Mouse (Mus musculus): ENCODE results near the gene Trpm5. TPM values are rescaled to one million over a fixed set of nuclear protein-coding genes. Genes with fewer than 3 reads are reported as not detected.

Trpm5 gene
- polyA plus RNA-seq, 1 experiment from 2014 or later = 4.4 TPM

- Histone ChIP-seq H3K4me2 (ENCODE audit: low read length) (no peak overlapping the region), H3K9ac (ENCODE audit: low read length) (no peak overlapping the region), H3K9me3 (ENCODE audit: control insufficient read depth, low read length) (0 out of 2 replicates have a peak, but pooled peaks cover 4% of the 10 kb centered on the region), H3K36me3 (ENCODE audit: control insufficient read depth, insufficient read depth, low read length) (0 out of 2 replicates have a peak, but pooled peaks cover 1% of the 10 kb centered on the region), H3K4me3 (ENCODE audit: control insufficient read depth in 1 of 2, insufficient read depth in 1 of 2, low read depth in 1 of 2, low read length in 2 of 2) (no peak overlapping the region), H3K27ac (replicated peaks in 1 of 2; ENCODE audit: control insufficient read depth in 1 of 2, insufficient read depth in 1 of 2, low read depth in 2 of 2, low read length in 2 of 2) (peak overlapping the region; percentile 79 to 85), H3K27me3 (ENCODE audit: control insufficient read depth, insufficient read depth, low read length) (no peaks in the 10 kb centered on the region), H3K4me1 (ENCODE audit: control insufficient read depth in 2 of 2, insufficient read depth in 2 of 2, low read length in 2 of 2) (peaks cover 17 to 26% of the 10 kb centered on the region in 2 experiments)
- WGBS = 80% methylated on average over 3 of the region's 3 CpGs
- ATAC-seq (ENCODE audit: insufficient number of reproducible peaks, insufficient read depth, low FRiP score, low read depth) = no peak
These were observed 45.1 kb downstream of the Trpm5 start for GRCm38 (mm10) chr7:143049331-143049730.

- H3K9me3 ChIP-seq (ENCODE audit: control insufficient read depth, low read length) = 0 out of 2 replicates have a peak, but pooled peaks cover 4% of the 10 kb centered on the region
- no peaks in the 10 kb centered on the region for H3K27me3 ChIP-seq (ENCODE audit: control insufficient read depth, insufficient read depth, low read length)
- no peak for ATAC-seq (ENCODE audit: insufficient number of reproducible peaks, insufficient read depth, low FRiP score, low read depth)
- no peak overlapping the region for H3K4me3 ChIP-seq (ENCODE audit: control insufficient read depth in 1 of 2, insufficient read depth in 1 of 2, low read depth in 1 of 2, low read length in 2 of 2)
- no peaks in the 10 kb centered on the region for H3K36me3 ChIP-seq (ENCODE audit: control insufficient read depth, insufficient read depth, low read length)
- no peak overlapping the region for H3K9ac ChIP-seq (ENCODE audit: low read length)
- H3K4me1 ChIP-seq (ENCODE audit: control insufficient read depth in 2 of 2, insufficient read depth in 2 of 2, low read length in 2 of 2) = peaks cover 28 to 35% of the 10 kb centered on the region in 2 experiments
- no peak overlapping the region for H3K27ac ChIP-seq (replicated peaks in 1 of 2; ENCODE audit: control insufficient read depth in 1 of 2, insufficient read depth in 1 of 2, low read depth in 2 of 2, low read length in 2 of 2)
- WGBS = 64% methylated on average over 7 of the region's 7 CpGs
- H3K4me2 ChIP-seq (ENCODE audit: low read length) = no peak overlapping the region
These were observed 48.1 kb downstream of the Trpm5 start for GRCm38 (mm10) chr7:143046358-143046757.

- Histone ChIP-seq H3K9me3 (ENCODE audit: control insufficient read depth, low read length) (0 out of 2 replicates have a peak, but pooled peaks cover 4% of the 10 kb centered on the region), H3K4me1 (ENCODE audit: control insufficient read depth in 2 of 2, insufficient read depth in 2 of 2, low read length in 2 of 2) (peaks cover 28 to 36% of the 10 kb centered on the region in 2 experiments), H3K36me3 (ENCODE audit: control insufficient read depth, insufficient read depth, low read length) (no peaks in the 10 kb centered on the region), H3K4me2 (ENCODE audit: low read length) (no peak overlapping the region), H3K27ac (replicated peaks in 1 of 2; ENCODE audit: control insufficient read depth in 1 of 2, insufficient read depth in 1 of 2, low read depth in 2 of 2, low read length in 2 of 2) (no peak overlapping the region), H3K27me3 (ENCODE audit: control insufficient read depth, insufficient read depth, low read length) (no peaks in the 10 kb centered on the region), H3K4me3 (ENCODE audit: control insufficient read depth in 1 of 2, insufficient read depth in 1 of 2, low read depth in 1 of 2, low read length in 2 of 2) (no peak overlapping the region), H3K9ac (ENCODE audit: low read length) (no peak overlapping the region)
- no peak for ATAC-seq (ENCODE audit: insufficient number of reproducible peaks, insufficient read depth, low FRiP score, low read depth)
These were observed 49.6 kb downstream of the Trpm5 start for GRCm38 (mm10) chr7:143044826-143045206.

- H3K4me3 ChIP-seq (ENCODE audit: control insufficient read depth in 1 of 2, insufficient read depth in 1 of 2, low read depth in 1 of 2, low read length in 2 of 2) = no peak overlapping the region
- no peaks in the 10 kb centered on the region for H3K27me3 ChIP-seq (ENCODE audit: control insufficient read depth, insufficient read depth, low read length)
- H3K9ac ChIP-seq (ENCODE audit: low read length) = no peak overlapping the region
- WGBS = 83% methylated on average over 2 of the region's 2 CpGs
- peaks cover 22 to 30% of the 10 kb centered on the region in 2 experiments for H3K4me1 ChIP-seq (ENCODE audit: control insufficient read depth in 2 of 2, insufficient read depth in 2 of 2, low read length in 2 of 2)
- no peak overlapping the region for H3K4me2 ChIP-seq (ENCODE audit: low read length)
- ATAC-seq (ENCODE audit: insufficient number of reproducible peaks, insufficient read depth, low FRiP score, low read depth) = no peak
- no peak overlapping the region for H3K27ac ChIP-seq (replicated peaks in 1 of 2; ENCODE audit: control insufficient read depth in 1 of 2, insufficient read depth in 1 of 2, low read depth in 2 of 2, low read length in 2 of 2)
- 0 out of 2 replicates have a peak, but pooled peaks cover 4% of the 10 kb centered on the region for H3K9me3 ChIP-seq (ENCODE audit: control insufficient read depth, low read length)
- no peaks in the 10 kb centered on the region for H3K36me3 ChIP-seq (ENCODE audit: control insufficient read depth, insufficient read depth, low read length)
These were observed 50.2 kb downstream of the Trpm5 start for GRCm38 (mm10) chr7:143044049-143044825.

- Histone ChIP-seq H3K4me1 (ENCODE audit: control insufficient read depth in 2 of 2, insufficient read depth in 2 of 2, low read length in 2 of 2) (peaks cover 22 to 29% of the 10 kb centered on the region in 2 experiments), H3K9ac (ENCODE audit: low read length) (no peak overlapping the region), H3K4me3 (ENCODE audit: control insufficient read depth in 1 of 2, insufficient read depth in 1 of 2, low read depth in 1 of 2, low read length in 2 of 2) (no peak overlapping the region), H3K4me2 (ENCODE audit: low read length) (no peak overlapping the region), H3K27me3 (ENCODE audit: control insufficient read depth, insufficient read depth, low read length) (no peaks in the 10 kb centered on the region), H3K9me3 (ENCODE audit: control insufficient read depth, low read length) (0 out of 2 replicates have a peak, but pooled peaks cover 4% of the 10 kb centered on the region), H3K27ac (replicated peaks in 1 of 2; ENCODE audit: control insufficient read depth in 1 of 2, insufficient read depth in 1 of 2, low read depth in 2 of 2, low read length in 2 of 2) (peak overlapping the region; percentile 14 to 80), H3K36me3 (ENCODE audit: control insufficient read depth, insufficient read depth, low read length) (no peaks in the 10 kb centered on the region)
- WGBS = 58% methylated on average over 3 of the region's 3 CpGs
- no peak for ATAC-seq (ENCODE audit: insufficient number of reproducible peaks, insufficient read depth, low FRiP score, low read depth)
These were observed 51.5 kb downstream of the Trpm5 start for GRCm38 (mm10) chr7:143042897-143043300.

- Histone ChIP-seq H3K9ac (ENCODE audit: low read length) (peak overlapping the region; percentile 32; the same call in 1 of the 2 replicates), H3K9me3 (ENCODE audit: control insufficient read depth, low read length) (0 out of 2 replicates have a peak, but pooled peaks cover 4% of the 10 kb centered on the region), H3K27ac (replicated peaks in 1 of 2; ENCODE audit: control insufficient read depth in 1 of 2, insufficient read depth in 1 of 2, low read depth in 2 of 2, low read length in 2 of 2) (peak overlapping the region; percentile 53 to 80), H3K4me2 (ENCODE audit: low read length) (no peak overlapping the region; the same call in 1 of the 2 replicates), H3K4me3 (ENCODE audit: control insufficient read depth in 1 of 2, insufficient read depth in 1 of 2, low read depth in 1 of 2, low read length in 2 of 2) (no peak overlapping the region), H3K4me1 (ENCODE audit: control insufficient read depth in 2 of 2, insufficient read depth in 2 of 2, low read length in 2 of 2) (peaks cover 22 to 29% of the 10 kb centered on the region in 2 experiments), H3K27me3 (ENCODE audit: control insufficient read depth, insufficient read depth, low read length) (no peaks in the 10 kb centered on the region), H3K36me3 (ENCODE audit: control insufficient read depth, insufficient read depth, low read length) (no peaks in the 10 kb centered on the region)
- peak; percentile 80 for ATAC-seq (ENCODE audit: insufficient number of reproducible peaks, insufficient read depth, low FRiP score, low read depth)
- WGBS = 36% methylated on average over 3 of the region's 3 CpGs
These were observed 52.4 kb downstream of the Trpm5 start for GRCm38 (mm10) chr7:143042089-143042488.

- 58% methylated on average over 3 of the region's 3 CpGs for WGBS
- Histone ChIP-seq H3K27me3 (ENCODE audit: control insufficient read depth, insufficient read depth, low read length) (no peaks in the 10 kb centered on the region), H3K27ac (replicated peaks in 1 of 2; ENCODE audit: control insufficient read depth in 1 of 2, insufficient read depth in 1 of 2, low read depth in 2 of 2, low read length in 2 of 2) (peak overlapping the region; percentile 8 to 80), H3K36me3 (ENCODE audit: control insufficient read depth, insufficient read depth, low read length) (no peaks in the 10 kb centered on the region), H3K9ac (ENCODE audit: low read length) (peak overlapping the region; percentile 32; the same call in 1 of the 2 replicates), H3K9me3 (ENCODE audit: control insufficient read depth, low read length) (0 out of 2 replicates have a peak, but pooled peaks cover 4% of the 10 kb centered on the region), H3K4me1 (ENCODE audit: control insufficient read depth in 2 of 2, insufficient read depth in 2 of 2, low read length in 2 of 2) (peaks cover 22 to 29% of the 10 kb centered on the region in 2 experiments), H3K4me3 (ENCODE audit: control insufficient read depth in 1 of 2, insufficient read depth in 1 of 2, low read depth in 1 of 2, low read length in 2 of 2) (no peak overlapping the region), H3K4me2 (ENCODE audit: low read length) (no peak overlapping the region)
- ATAC-seq (ENCODE audit: insufficient number of reproducible peaks, insufficient read depth, low FRiP score, low read depth) = no peak
These were observed 53.2 kb downstream of the Trpm5 start for GRCm38 (mm10) chr7:143041138-143041822.
